Mouse (Mus musculus) liver, adult 10 weeks (tissue): Measurements from ENCODE around the gene Mrps23. TPM values are rescaled to one million over a fixed set of nuclear protein-coding genes. Genes with fewer than 3 reads are reported as not detected.

Experiments used
- polyA plus RNA-seq: library from polyadenylated mRNA; stranded (reverse); fragments of 350-450 nt; fragmentation: Illumina TruSeq; extraction: RNeasy Lipid Tissue Mini Kit (QIAGEN cat#74804); gene quantifications from one replicate; pipeline ENCODE4 v1.2.3, GENCODE M21; 2014; ENCODE audit warnings: low read depth, low replicate concordance

Gene Mrps23
- 30.4 TPM for polyA plus RNA-seq

DNA sequence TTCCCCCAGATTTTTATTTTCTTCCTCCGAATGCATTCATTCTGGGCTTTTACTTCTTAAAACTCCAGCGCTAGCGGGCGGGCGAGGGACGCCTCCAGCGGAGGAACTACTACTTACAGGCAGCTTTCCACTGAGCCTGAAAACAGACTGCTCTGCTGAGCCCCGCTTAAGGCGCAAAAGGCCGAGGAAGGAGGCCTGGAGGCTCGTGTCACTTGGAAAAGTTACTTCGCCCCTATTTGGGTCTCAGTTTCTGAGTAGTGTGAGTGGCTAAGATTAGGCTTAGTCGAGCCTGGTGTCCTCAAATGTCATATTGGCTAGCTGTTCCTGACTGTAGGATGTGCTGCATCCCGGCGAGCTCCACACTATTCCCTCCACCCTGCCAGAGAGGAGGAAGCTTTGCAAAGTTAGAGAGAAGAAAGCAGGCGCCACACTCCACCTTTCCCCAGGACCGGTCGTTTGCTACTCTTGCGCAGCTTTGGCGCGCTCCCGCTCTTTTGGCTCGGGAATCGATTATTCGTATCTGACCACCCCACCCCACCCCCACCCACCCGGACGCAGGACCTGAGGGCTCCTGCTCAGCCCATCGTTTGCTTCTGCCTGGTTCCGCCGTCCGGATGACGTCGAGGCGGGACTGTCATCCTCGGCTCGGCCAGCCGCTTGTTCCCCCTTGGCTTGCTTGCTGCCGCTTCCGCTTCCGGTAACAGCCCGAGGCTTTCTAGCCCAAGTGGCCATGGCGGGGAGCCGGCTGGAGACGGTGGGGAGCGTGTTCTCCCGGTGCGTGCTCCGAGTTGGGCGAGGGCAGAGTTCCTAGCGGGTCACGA, at the start of gene Mrps23:
Gene Mrps23, plus strand, starts transcription at position 677 of the 821 bp plus-strand sequence.

Other genes with a start within 250 kb of the Mrps23 start
- gene Dynll2, start 216.9 kb upstream of the Mrps23 start, polyA plus RNA-seq = 120 TPM
- 208 TPM for gene Srsf1, start 157.0 kb upstream of the Mrps23 start, polyA plus RNA-seq
- gene Vezf1, start 136.1 kb upstream of the Mrps23 start, polyA plus RNA-seq = 15.5 TPM
- gene Cuedc1, start 106.3 kb upstream of the Mrps23 start, polyA plus RNA-seq = 0.19 TPM
- gene Ccdc182, start 89.7 kb downstream of the Mrps23 start, polyA plus RNA-seq = not detected